Mouse (Mus musculus) ES-E14 (cell line): ENCODE data around the gene Rundc1.

Source experiments
- HCFC1 ChIP-seq: IDR thresholded peaks from 2 replicates; pipeline ENCODE4 v1.6.1; 2012; ENCODE audit warnings: low read length, inconsistent platforms, borderline replicate concordance; ENCODE audit not compliant: insufficient read depth
- ZC3H11A ChIP-seq: IDR thresholded peaks from 2 replicates; pipeline ENCODE4 v1.6.1; 2012; ENCODE audit warnings: low read depth, mild to moderate bottlenecking, inconsistent platforms, low read length, borderline replicate concordance

DNA sequence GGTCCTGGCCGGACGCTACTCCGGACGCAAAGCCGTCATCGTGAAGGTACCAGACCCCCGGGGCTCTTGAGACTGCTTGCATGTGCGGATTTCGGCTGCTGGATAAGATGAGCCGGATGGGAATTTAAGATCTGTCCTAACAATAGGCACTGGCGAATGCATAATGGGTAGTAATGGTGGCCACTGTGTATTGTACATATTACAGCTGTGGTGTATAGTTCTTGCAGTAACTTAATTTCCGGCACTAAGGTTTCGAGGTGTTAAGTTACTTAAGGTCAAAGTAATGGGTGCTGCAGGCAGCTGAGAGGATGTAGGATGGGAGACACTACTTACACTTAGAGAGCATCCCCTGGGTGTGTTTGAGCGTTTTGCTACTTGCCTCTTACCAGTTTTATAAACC, 17.9 kb downstream of the Rundc1 start:
- no peak for TF ChIP-seq HCFC1
- TF ChIP-seq ZC3H11A = no peak
